Mouse (Mus musculus): ENCODE measurements around the gene Rad23a.

Gene Rad23a

DNA sequence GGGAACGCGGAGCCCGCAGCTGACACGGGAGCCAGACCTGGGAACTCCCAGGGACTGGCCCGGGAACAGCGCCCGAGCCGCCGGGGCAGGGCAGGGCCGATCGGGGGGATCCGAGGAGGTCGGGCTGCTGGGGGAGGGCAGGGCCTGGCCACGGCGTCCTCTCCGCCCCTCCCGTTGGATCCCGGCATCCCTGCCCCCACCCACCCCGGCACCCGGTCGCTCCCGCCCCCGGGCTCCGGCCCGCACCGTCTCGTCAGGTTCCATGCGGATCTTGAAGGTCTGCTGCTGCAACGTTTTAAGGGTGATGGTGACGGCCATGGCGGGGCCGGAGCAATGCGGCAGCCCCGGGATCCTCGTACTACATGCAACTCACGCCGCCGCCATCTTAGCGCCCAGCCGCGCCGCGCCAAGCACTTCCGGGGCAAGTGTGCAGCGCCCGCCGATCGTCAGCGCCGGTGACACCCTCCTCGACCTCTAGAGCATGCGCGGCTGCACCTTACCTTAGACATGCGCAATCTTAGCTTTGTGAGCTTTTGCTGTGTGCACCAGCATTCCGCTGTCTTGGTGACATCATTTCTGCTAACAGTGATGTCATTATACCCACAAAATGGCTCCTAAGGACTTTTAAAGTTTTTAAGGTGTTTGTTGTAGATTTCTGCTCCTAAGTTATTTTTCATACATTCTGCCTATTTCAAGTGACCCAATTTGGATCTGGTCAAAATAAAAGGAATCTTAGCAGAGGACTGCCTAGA is at the start of gene Rad23a:
Gene Rad23a (minus strand): TSS at position 418 of the 752 bp plus-strand sequence.
- DNase-seq (ENCODE audit: low spot score in 2 of 2), result peak; percentile 92 to 93

DNA sequence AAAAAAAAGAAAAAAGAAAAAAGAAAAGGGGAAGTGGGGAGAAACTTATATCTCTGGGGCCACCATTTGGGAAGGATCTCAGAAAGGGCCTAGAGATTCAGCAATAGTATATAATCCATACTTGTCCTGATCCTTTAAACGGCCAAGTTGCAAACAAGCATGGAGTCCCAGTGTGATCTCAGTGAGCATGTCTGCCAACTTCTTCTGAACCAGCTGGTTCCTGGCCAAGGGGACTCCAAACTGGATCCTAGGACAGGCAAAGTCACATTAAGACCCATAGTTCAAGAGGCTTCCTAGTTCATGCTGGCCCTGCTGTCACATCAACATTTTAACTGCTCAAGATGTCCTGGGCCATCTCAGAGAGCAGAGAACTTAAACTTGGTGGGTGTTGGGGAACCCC is 48.7 kb upstream of the Rad23a start:
- DNase-seq (ENCODE audit: low spot score in 2 of 2), result no peak

DNA sequence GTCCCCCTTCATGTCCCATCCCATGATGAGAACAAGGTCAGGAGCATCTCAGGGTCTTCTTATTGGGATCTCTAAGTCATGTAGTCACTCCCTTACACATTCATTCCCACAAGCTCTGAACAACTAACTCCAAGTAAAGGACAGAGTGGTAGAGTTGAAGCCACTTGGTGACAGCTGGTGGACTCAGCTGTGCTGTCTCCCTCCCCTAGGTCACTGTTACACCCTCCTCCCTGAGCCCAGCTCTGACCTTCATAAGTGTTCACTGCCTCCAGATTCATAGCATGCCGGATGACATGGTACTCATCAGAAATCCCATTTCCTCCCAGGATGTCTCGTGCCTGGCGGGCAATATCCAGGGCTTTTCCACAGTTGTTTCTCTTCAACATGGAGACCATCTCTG is 47.8 kb upstream of the Rad23a start:
- DNase-seq (ENCODE audit: low spot score in 2 of 2), result no peak

DNA sequence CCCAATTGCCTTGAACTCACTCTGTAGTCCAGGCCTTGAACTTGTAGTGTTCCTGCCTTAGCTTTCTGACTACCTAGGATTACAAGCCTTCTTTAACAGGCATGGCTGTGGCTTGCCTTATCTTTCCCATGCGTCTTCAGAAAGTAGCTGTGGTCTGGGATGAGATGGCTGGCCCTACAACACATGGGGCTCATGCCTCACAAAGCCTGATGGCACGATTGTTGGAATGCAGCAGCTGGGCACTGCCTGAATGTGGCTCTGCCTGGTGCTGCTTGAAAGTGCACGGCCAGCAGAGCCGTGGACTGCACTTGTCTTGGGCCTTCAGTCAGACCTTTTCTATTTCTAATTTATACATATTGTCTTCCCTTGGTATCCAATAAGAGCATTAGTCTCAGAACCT is 44.3 kb upstream of the Rad23a start:
- DNase-seq (ENCODE audit: low spot score in 2 of 2), result no peak

DNA sequence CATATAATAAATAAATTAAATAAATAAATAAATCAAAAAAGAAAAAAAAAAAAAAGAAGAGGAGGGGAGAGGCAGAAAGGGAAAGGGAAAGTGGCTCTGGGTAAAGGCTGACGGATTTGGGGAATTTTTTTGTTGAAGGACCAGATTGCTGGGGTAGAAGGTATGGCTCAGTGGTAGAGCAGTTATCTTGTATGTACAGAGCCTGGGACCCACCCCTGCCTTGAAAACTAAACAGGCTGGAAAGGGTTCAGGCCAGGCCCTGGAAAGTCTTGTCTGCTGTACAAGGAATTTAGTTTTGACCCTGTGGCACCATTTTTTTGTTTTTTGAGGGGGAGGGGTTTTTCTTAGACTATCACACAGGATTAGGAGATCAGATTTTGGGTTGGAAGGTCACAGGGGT is 38.5 kb upstream of the Rad23a start:
- DNase-seq (ENCODE audit: low spot score in 2 of 2), result no peak

DNA sequence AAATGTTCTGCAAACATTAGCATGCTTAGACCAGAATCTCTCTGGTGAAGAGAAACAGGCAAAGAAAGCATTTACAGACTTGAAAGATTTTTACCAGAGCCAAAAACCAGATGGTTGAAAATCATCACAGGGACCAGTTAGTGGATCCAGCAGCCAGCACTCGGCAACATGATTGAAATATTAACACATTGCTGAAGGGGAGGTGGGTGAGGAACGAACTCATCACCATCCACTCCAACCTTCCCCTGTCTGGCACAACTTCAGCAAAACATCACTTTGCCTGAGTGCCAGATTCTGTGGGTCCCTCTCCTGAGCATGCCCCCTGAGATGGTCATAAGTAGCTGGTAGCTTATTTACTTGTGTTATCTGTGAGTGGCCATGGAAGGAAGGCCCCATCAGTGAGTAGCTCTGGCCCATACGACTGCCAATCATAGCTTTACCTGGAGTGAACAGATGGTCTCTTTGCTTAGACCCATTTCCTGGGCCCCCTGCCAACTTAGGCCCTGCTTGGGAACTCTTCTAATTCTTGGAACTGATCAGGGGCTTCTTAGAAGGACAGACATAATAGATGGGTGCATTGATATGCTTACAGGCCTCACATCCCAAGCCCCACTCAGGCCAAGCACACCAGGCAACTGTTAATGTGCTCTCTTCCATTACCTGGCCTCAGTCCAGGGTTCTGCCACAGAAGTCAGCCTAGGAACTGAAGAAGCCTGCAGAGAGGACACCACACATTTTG is 37.0 kb upstream of the Rad23a start:
- DNase-seq (ENCODE audit: low spot score in 2 of 2), result no peak

DNA sequence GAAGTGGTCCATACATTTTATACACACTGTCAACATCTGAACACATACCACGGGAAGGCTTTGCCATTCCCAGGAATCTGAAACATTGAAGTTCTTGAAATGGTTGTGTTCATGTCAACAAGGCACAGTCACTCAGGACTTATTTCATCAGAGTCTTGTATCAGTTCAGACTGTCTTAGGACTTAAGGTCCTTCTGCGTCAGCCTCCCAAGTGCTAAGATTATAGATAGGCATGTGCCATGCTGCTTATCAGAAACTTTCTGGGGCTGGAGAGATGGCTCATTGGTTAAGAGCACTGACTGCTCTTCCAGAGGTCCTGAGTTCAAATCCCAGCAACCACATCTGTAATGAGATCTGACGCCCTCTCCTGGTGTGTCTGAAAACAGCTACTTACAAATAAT is 33.9 kb upstream of the Rad23a start:
- no peak for DNase-seq (ENCODE audit: low spot score in 2 of 2)

DNA sequence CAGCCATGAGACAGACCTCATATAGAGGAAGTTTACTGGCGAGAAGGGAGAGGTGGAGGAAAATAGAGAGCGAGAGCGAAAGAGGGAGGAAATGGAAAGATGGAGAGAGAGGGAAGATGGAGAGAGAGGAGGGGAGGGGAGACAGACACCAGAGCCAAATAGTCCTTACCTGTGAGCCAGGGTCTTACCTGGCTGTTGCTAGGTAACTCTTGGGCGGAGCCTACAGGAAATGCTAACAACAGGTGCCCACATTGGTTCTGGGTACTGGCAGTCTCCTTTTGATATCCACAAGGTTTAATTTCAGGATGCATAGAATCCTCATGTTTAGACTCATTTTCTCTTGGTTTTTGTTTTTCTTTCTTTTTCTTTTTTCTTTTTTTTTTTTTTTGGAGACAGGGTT is 32.6 kb upstream of the Rad23a start:
- DNase-seq (ENCODE audit: low spot score in 2 of 2), result no peak

DNA sequence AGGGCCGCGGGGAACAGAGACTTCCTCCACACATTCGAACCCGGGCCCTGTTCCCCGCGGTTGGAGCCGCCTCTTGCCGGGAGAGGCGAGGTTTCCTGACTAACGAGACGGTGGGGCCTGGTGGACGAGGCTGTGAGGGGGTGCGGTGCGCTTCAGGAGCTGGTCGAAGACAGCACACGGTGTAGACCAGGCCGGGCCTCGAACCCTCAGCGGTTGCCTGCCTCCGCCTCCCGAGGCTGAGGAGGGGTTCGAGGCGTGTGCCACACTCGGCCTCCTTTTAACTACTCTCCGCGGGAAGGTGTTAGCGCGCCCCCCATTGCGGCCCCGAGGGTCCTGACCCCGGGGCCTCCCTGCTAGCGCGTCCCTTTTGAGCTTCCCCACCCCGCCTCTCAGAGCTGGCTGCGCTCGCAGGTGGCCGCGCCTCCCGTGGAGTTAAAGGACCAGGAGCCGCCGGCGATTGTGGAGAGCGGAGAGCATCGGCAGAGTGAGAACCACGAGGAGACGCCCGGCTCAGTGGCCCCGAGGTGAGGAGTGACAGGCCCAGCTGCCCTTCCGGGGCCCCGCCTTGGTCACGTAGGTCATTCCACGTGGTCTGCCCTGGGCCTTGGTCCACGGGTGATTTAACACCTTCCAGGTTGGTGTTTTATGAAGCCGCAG is 32.0 kb upstream of the Rad23a start:
- peak in 1 of 2 experiments; percentile 34 for DNase-seq (ENCODE audit: low spot score in 2 of 2)

DNA sequence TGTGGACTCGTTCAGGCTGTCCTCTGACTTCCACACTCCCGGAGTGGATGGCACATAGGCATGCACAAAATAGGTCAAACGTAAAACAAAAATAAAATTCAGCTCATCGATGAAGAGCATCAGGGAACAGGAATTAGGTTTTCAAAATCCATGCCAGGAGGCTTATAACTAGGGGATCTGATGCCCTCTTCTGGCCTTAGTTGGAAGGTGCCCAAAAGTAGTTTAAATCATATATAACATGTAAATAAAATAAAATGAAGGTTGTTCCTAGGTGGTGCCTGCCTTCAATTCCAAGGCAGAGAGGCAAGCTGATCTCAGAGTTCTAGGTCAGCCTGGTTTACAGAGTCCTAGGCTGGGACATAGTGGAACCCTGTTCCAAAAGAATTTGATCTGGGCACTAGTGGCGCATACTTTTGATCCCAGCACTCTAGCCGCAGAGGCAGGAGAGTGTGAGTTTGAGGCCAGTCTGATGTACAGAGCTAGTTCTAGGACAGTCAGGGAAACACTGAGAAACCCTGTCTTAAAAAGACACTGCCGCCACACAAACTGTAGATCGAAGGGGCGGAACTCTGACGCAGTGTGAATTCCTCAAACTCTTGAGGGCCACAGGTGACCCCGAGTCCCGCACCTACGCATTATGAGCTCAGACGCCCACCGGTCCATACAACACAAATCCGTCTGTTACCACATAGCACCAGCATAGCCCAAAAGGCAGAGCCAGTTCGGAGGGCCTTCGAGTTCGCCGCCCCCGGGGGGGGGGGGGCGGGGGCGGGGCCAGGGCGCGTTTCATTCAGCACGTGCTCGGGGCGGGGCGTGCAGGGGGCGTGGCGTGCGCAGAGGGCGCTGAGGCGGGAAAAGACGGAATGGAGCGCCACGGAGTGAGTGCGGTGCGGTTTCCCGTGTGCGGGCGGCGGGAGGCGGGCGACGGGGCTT is 31.2 kb upstream of the Rad23a start, which contains the start of gene Syce2:
Gene Syce2 (plus strand): TSS at position 736 of the 933 bp plus-strand sequence.
- DNase-seq (ENCODE audit: low spot score in 2 of 2), result peak; percentile 79 to 87

DNA sequence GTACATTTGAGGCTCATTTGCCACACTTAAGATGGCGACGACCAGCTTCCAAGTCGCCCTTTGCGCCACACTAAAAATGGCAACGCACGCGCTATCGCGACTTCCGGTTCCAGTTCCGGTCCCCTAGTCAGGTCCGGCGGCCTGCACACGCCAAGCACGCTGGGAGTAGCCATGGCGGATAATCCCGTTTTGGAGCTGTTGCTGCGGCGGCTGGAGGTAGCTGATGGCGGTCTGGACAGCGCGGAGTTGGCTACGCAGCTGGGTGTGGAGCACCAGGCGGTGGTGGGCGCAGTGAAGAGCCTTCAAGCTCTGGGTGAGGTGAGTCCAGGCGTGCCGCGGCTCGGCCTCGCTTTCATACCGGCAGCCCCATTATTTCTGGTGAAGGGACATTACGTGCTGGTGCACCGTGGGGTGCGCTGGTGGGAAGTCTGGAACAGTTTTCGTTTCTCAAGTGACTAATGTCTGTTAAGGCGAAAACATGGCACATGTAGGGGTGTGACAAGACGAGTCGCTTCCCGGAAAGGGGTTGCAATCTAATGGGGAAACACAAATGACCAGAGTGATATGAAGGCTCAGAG is 16.5 kb upstream of the Rad23a start, which contains the start of gene Farsa:
Gene Farsa (plus strand): TSS at position 126 of the 578 bp plus-strand sequence.
- peak; percentile 88 to 93 for DNase-seq (ENCODE audit: low spot score in 2 of 2)

DNA sequence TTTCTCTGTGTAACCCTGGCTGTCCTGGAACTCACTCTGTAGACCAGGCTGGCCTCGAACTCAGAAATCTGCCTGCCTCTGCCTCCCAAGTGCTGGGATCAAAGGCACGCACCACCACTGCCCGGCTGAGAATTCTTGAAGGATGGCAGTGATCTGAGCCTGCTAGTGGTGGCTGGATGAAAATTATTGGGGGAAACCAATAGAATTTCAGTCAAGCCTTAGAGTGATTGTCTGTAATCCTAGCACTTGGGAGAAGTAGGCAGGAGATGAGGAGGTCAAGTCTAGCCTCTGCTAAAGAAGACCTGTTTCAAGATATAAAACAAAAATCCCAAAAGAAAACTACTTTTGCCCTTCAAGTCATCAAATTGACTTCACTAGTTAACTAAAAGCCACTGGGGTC is 16.0 kb upstream of the Rad23a start:
- no peak for DNase-seq (ENCODE audit: low spot score in 2 of 2)

DNA sequence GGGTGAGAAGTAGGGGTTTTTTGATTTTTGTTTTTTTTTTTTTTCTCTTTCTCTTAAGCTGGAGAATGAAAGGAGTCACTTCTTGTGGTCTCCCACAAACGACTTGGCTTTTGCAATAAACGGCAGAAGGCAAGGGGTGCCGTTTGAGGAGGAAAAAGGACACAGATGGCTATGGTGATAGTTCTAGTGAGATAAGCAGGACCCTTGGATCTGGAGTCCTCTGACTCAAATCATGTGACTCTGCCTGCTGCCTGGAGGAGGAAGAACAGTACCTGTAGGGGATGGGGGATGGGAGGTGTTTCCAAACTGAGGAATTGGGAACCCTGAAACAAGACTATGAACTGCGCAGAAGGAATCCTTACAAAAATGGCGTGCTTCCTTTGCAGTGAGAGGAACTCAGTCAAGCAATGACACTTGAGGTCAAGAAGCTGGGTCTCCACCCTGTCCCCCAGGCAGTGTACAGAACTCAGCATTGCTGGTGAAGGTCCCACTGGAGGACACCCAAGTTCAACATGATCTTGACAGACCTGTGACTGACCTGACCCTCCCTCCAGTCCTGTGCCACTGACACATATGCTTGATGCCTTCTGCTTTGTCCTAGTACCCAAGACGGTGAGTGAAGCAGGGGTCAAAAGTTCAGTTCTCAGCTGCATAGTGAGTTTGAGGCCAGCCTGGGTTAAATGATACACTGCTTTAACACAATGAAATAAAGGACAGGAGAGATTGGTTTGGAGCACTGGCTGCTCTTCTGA is 7.4 kb upstream of the Rad23a start:
- no peak for DNase-seq (ENCODE audit: low spot score in 2 of 2)

DNA sequence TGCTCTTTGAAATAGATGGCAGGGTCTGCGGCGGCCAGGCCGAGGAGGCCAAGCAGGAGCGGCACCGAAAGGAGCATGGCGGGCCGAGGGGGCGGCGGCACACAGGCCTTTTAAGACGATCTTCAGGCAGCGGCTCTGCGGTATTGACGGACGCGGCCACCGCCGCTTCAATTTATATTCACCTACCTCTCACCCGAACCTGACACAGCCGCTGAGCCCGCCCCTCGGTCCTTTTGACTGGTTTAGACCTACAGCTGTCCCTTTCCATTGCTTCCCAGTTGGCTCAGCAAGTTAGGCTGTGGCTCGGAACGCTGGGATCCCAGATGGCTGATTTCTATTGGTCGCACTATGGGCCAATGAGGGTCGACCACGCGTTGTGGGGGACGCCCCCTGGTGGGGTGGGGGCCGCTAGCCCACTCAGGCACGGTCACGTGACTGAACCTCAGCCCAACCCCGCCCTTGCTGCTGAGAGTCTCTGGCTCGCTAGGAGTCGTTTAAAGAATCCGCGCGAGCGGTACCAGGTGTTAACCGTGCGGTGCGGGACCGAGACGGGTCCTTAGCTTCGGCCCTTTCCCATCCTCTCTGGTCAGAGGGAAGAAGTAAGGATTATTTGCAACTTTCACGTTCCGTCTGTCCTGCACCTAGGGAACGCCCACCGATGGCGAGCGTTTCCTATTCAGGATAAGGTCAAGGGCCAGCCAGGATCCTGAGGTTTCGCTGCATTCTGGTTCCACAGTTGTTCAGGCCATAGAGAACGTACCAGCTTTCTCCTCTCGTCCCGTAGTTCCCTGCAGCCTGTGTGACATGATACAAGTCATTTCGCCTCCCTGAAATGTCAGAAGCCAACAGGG is 6.5 kb upstream of the Rad23a start, which contains the start of gene Calr:
Gene Calr (minus strand): TSS at position 213 of the 851 bp plus-strand sequence.
- DNase-seq (ENCODE audit: low spot score in 2 of 2), result peak; percentile 100

DNA sequence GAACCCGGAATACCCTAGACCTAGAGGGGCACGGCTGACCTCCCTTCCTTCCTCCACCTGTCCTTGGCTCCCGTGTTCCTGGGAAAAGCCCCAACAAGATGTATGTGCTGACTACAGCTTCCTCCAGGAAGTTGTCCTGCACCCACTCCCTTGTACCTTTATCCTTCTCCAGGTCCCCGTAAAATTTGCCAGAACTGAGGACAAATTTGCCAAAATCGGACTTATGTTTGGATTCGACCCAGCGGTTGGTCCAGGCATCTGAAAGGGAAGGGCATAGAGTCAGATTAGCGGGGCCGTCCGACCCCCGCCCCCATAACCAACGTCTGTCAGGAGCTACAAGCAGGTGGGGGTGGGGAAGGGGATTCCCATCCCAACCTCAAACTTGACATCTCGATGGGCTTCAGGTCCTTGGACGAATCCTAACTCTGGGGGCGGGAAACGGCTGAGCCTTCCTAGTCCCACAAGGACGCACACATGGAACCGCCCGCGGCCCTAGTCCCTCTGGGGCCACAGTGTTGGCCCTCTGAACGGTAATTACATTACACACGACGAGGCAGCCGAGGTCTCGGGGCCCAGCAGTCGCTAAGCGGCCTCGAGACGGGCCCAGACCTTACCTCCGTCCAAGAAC is 5.7 kb upstream of the Rad23a start:
- no peak for DNase-seq (ENCODE audit: low spot score in 2 of 2)

DNA sequence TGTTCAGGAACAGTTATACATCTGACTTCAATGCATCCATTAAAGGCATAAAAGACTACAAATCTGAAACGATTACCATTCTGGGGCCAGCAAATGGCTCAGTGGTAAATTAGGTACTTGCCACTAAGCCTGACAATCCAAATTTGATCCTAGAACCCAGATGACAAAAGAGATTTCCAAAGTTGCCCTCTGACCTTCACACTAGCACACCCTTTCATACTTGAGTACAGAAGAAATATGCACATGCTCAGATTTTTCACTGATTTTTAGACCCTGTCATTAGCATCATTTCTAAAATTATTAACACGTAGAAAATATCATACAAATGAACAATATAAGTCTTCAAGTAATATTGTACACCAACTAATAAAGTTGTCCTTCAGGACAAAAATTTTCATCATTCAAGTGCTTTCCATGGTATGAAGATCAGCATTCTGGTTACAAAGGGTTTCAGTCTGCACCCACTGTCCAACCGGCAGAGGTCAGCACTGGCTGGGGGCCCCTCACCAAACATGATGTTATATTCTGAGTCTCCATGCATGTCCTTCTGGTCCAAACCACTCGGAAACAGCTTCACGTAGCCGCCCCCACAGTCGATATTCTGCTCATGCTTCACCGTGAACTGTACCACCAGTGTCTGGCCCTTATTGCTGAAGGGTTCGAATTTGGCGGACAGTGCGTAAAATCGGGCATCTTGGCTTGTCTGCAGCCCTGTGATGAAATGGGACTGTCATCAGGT is 5.1 kb upstream of the Rad23a start:
- DNase-seq (ENCODE audit: low spot score in 2 of 2), result peak; percentile 45 to 52

DNA sequence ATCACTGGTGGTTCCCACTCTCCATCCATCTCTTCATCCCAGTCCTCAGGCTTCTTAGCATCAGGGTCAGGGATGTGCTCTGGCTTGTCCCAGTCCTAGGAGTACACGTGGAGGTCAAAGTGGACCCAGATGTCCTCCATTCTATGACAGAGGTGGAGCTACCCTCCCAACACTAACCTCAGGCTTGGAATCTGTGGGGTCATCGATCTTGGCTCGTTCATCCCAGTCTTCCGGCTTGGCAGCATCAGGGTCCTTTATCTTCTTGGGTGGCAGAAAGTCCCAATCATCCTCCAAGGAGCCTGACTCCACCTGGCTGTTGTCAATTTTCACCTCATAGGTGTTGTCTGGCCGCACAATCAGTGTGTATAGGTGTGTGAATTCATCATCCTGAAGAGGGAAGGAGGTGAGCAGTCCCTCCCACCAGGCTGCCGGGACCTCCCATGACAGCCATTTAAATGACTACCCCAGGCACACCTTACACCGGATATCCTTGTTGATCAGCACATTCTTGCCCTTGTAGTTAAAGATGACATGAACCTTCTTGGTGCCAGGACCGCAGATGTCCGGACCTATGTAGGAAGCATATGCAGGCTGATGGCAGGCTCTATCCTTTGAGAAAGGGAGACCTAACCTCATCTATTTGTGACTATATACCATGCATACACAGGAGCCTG is 4.1 kb upstream of the Rad23a start:
- DNase-seq (ENCODE audit: low spot score in 2 of 2), result no peak

Data from spleen, postnatal 36 days (tissue).